Mouse (Mus musculus): Measurements from ENCODE around the gene Phf19.

Gene Phf19

DNA sequence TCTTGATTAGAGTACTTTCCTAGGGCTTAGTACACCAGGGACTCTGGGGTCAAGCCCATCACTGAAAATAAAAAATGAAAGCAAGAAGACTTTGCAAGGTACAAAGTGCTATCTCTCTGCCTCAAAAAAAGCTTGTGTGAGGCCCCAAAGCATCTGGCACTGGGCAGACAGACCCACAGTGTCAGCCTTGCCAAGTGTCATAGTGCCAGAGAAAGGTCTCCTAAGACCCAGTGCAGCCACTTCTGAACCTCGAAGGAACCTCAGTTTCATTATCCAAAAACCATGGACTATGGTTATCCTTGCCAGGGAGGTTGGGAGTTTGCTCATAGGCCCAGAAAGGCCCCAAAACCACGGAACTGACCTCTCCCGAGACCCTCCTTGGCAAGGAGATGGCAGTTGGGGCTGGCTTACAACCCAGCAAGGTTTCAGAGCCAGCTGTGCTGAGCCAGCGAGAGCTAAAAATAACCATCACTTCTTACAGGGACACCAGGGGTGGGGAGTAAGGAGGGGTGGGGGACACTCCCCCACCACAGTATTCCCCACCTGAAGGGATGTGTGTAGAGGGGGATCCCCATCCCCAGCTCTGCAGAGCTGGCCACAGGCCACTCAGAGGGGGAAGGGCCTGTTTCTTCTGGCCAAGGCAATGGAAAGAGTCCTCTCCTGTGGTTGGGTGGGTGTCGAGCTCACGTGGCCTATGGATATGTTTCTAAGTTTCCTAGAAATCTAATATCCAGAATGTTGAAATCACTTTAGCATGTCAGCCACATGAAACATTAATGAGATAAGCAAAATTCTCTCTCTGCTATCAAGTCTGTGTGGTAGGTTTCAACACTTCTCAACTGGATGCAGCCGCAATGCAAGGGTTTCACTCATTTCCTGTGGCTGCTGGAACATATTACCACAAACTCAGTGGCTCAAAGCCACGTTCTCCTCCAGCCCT, 24.7 kb upstream of the Phf19 start:
- no peak for DNase-seq (ENCODE audit: low spot score)

DNA sequence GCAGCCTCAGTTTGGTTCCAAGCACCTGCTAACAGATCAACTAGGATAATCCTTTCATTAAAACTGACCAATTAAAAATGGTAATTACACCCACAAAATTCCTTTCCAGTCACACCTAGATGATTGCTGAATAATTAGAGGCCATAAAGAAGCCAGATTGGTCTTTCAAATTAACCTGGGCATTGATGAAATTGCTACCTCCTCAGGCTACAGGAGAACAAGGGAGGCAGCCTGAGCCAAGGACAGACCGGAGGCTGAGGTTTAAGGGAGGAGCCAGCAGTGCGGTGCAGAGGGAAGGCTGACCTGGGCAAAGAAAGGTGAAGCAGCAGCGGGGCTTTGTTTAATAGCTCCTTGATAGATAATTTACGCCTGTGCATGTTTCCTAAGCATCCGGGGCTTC, 23.6 kb upstream of the Phf19 start:
- DNase-seq (ENCODE audit: low spot score) = no peak

DNA sequence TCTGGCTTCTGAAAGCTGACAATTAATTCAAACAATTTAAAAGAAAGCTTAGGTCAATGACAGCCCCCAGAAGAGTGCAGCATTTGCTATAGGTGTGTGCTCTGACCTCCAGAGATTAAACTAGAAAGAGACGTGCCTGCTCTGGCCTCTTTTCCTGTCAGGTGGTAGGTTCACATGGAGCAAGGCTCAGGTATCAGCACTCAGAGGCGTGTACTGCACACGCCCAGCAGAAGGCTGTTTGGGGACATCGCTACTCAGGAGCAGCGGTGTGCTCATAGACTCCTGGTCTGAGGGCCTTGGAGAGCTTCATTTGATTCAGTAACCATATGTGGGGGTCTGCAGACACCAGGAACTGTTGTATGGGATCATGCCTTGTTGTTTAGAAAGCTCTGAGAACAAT, 13.5 kb upstream of the Phf19 start:
- no peak for DNase-seq (ENCODE audit: low spot score)

DNA sequence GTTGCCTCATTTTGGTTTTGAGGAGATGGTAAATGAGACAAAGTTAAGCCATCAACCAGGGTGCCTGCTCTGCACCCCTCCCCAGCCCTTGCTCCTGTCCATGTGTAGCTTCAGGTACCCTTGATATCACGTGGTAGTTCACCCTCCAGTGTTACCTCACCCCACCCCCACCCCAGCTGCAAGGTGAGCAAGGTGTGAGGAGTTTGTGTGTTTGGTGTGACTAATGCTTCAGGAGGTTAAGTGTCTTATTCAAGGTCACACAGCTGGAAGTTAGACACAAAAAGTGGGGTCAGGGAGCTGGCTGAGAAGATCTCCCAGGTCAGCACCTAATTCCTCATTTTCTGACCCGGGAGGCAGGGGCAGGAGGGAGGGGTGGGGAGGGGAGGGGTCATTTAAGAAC, 8.9 kb upstream of the Phf19 start:
- no peak for DNase-seq (ENCODE audit: low spot score)

DNA sequence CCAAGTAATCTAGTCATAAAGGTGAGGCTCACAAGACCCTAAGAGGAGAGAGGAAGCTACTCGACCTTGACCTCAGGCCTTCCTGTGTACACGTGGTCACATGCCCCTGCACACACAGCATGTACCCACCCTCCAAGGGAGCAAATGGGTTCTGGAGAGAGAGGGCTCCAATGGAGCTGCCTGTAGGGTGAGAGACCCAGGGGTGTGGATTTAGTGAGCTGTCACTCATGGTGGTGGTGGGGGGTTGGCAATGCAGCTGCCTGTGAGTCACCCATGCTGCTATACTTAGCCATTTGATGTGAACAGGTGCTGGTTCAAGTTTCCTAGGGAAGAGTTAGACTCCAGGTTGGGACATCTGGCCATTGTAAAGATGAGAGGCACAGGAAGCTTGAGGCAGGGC, 6.3 kb upstream of the Phf19 start:
- no peak for DNase-seq (ENCODE audit: low spot score)

DNA sequence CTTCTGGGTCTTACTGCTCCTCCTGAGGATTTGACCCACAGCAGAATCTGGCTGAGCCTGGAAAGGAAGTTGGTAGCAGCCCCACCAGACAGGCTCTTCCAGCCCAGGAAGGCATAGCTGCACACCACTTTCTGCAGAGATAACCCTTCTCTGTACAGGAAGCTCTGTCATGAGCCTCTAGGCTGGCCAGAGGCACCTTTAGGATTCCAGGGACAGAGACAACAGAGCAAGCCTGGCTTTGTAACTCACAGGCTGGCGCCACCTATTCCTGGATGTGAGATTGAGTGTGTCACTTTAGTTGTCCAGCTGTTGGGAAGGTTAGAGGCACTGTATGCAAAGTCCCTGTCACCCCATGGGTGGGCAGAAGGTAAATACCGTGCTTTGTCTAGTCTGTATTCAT, 1.3 kb upstream of the Phf19 start:
- DNase-seq (ENCODE audit: low spot score) = no peak

DNA sequence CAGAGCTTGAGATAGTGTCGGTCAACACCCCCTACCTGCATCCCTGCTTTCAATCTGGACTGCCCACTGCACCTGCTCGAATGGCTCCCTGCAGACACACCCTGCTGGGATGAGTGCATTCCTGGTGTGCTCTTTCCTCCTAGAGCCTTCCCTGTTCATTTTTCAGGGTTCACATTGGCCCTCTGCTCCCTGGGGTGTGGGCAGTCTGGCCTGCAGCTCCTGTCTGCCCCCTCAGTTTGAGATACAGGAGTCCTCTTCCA, 927 bp upstream of the Phf19 start:
- no peak for DNase-seq (ENCODE audit: low spot score)

DNA sequence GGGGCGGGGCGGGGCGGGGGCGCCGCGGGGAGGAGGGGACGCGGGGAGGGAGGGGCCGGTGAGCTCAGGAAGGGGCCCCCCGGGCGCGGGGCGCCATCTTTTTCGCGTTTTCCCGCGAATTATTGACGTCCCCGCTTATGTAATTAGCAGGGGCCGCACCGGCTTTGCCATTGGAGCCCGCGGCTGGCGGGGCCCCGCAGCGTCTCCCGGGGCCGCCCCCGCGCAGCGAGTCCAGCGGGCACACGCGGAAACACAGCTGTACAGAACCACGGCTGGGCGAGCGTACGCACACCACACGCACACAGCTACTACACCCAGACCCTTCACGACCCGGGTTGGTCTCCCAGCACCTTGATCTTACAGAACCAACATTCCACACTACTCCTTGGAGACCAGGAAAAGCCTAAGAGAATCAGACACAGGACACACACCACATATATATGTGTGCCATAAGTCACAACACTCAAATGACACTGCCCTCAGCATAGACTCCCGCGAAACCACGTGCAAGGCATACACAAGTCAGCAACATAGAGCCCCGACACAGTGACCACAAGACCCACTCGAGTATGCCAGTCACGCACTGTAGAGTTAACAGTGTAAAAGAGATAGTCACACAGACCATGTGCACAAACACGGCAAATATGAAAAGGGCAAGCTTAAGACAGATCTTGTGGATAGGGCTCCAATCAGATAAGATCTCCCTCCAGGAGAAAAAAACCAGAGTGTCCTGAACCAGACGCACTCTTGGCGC, 420 bp upstream of the Phf19 start:
- DNase-seq (ENCODE audit: low spot score) = peak; percentile 44

DNA sequence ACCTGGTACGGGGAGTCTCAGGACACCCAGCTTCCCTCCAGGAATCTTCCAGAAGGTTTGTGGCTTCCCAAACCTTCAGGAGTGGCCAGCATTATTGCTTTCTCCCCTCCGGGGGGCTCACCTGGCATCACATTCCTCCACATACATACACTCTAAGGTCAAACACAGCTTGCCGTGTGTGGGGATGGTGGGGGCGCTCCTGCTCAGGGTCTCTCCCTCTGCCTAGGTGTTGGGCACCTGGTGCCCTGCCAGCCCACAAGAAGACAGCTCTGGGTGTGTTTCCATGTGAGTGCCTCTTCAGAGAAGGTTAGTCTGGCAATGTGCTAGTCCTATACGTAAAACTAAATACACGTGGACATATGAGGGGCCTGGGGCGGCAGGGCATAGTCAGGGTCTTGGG, 1.2 kb downstream of the Phf19 start:
- DNase-seq (ENCODE audit: low spot score) = no peak

DNA sequence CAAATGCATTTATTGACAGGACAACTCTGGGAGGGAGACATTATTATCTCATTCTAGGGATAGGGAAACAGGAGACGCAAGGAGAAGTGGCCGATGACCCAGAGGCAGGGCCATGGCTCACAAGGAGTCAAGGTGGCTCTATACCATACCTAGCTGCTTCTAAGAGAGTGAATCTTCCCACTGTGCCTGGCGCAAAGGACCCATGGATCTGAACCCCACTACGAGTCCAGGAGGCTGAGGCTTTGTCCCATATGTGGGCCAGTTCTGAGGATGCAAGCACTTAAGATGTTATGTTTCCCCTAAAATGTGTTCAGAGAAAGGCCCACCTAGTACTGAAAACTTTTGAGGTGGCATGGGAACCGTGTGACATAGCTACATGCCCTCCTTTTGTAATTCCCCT, 2.0 kb downstream of the Phf19 start:
- no peak for DNase-seq (ENCODE audit: low spot score)

DNA sequence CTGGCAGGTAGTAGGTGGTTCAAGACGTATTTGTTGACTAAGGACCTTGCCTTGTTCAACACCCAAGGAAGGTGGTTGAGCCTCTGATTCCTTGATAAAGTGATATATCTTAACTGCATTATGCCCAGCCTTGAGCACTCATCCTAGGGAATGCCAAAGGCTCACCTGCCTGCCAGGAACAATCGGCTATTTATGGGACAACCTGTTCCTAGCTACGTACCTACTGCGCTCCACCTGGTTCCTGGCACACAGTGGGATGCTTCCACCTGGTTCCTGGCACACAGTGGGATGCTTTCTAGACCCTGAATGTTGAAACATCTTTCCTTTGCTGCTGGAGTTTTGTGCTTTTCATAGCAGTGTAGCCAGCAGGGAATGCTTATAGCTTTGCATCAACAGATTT, 4.1 kb downstream of the Phf19 start:
- no peak for DNase-seq (ENCODE audit: low spot score)

DNA sequence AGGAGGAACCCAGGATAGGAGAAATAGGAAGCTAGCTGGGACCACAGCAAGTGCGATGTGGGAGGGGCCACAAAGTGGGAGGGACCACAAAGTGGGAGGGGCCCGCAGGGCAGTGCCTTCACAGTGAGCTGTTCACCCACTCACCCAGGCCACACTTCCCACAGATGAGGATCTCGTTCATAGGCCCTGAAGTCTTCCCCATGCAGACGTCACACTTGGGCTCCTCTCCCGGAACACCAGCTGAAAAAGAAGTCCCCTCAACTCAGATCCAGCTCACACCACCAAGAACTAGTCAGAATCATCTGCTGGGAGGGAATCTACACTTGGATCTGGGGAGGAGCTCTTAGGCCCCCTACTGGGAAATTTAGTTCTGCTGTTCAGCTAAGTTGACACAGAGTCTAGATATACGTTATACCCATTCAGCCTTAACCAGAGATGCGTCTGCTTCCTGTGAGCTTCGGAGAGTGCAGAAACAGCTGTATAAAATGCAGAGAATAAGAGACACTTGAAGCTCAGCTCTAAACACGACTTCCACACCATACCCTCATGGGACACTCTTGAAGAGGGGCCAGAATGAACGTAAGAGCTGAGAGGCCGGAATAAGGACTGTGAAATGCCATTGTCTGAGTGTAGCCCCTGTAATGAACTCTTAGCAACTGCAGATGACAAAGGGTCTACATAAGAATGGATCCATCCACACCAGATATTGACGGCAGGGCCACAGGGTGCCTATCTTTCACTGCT, 6.8 kb downstream of the Phf19 start:
- DNase-seq (ENCODE audit: low spot score) = peak; percentile 76

DNA sequence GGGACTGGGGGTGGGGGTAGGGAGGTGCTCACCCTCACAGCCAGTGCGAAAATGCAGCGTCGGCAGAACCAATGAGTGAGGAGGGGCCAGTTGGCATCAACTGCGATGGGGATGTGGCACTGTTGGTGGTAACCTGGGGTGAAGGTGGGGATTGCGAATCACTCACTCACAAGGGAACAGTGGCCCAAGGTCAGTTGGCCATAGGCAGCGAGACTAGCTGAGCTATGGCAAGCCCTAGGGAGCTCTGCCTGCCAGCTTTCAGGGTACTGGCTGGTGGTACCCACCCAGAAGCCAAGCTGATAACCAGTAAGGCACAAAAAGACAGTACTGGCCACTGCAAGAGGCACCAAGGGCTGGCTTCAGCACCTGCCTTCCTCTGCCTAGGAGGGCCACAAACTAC, 7.4 kb downstream of the Phf19 start:
- no peak for DNase-seq (ENCODE audit: low spot score)

DNA sequence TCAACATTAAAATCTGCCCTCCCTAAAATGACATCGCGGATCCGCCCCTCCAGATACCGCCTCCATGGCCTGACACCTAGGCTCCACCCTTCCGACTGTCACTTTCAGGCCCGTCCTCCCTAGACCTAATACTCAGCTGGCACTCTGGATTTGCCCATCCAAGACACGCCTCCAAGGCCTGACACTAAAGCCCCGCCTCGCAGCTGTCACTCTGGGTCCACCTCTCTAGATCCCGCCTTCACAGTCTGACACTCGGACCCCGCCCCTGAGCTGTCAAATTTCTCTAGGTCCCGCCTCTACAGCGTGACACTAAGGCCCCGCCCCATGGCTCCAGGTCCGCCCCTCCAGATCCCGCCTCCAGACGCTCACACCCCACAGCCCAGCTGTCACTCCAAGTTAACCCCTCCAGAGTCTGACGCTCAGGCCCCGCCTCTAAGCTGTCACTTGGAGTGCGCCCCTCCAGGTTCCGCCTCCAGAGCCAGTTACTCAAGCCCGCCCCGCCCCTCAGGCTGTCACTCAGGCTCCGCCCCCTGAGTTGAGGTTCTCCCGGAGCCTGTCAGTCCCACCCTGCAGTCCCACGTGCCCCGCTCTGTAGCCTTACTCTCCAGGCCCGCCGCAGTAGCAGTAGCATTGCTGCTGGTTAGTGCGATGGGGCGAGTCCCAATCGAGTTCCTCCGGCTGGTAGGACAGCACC, 8.8 kb downstream of the Phf19 start:
- DNase-seq (ENCODE audit: low spot score) = peak; percentile 99

DNA sequence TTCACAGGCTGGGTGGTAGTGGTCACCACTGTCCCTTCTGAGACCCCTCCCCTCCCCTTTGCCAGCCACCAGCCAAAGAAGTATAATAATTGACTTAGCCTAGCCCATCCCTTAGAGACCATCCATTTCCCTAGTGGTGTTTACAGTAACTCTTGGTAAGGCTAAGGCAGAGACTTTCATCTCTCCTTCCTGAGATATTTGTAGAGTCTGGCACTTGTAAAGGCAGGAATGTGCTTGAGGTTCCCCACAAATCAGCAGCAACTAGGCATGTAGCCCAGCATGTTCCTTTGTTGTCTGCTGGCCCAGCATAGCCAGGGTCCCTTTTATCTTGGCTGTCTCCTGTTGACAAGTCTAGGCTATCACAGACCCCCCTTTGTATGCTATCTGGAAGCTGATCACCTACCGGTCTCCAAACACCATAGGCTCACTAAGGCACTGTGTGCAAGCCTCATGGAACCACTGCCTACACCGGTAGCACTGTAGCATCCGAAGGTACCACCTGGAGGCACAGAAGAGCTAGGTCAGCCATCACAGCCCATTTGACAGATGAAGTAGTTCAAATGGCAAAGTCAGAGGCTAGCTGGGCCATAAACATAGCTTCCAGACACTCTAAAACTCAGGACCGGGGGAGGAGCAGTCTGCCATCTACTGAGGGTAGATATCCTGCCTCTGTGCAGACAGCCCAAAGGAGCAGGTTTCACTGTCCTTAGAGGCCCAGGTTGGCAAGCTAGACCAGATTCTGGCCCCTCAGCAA, 10.0 kb downstream of the Phf19 start:
- no peak for DNase-seq (ENCODE audit: low spot score)

DNA sequence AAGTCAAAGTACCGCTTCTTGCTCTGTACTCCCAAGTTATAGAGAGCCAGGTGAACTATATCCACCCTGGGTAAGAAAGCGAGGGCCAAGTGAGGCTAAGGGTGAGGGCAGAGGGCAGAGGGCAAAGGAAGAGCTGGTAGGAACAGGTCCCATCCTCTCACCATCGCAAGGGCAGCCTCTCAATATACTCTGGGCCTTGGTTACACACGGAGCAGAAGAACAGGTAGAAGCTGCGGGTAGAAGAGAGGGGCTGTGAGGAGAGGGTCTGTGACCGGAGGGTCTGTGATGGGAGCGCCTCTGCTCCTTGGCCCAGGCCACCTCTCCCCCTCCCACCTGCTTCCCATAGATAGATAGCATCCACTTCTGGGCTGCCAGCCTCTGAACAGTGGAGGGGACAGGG, 10.6 kb downstream of the Phf19 start:
- no peak for DNase-seq (ENCODE audit: low spot score)

DNA sequence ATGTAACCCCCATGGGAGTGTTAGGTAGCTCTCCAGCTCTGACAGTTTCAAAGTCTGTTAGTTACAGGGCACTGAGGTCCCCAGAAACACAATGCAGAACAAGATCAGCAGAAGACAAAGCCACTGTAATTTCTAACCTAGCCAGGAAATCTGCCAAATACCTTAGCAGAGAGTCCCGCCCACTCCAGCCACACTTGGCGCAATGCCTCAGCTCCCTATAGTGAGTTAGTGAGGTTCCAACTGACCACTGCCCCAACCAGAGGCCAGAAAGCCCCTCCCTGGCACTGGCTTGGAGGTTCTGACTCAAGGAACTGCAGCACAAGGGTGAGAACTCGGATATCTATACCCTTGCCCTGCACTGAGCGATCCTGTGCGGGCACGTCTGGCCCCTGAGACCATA, 11.1 kb downstream of the Phf19 start:
- no peak for DNase-seq (ENCODE audit: low spot score)

DNA sequence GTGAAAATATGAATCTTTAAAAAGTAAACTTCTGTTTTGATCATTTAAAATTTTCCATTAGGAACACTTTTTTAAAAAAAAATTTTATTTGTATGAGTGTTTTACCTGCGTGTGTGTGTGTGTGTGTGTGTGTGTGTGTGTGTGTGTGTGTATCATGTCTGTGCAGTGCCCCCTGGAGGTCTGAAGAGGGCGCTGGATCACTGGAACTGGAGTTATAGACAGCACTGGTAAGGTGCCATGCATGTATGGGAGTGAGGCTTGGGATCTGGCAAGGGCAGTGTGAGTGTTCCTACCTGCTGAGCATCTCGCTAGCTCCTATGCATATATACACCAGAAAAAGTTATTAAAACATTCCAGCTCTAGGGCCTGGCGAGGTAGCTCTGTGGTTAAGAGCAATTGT, 12.1 kb downstream of the Phf19 start:
- DNase-seq (ENCODE audit: low spot score) = no peak

DNA sequence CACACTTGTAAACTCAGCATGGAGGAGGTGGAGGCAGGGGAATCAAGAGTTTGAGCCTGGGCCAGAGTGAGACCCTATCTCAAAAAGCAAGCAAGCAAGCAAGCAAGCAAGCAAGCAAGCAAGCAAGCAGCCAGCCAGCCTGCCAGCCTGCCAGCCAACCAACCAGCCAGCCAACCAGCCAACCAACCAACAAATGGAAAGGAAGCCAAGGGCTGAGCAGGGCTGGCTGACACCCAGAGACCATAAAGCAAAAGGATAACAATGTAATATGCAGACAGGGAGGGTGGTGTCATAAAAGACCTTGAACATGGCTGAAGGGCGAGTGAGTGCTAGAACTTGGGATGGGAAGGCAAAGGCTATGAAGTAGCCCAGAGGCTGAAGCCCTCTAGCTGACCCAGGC, 13.4 kb downstream of the Phf19 start:
- no peak for DNase-seq (ENCODE audit: low spot score)

DNA sequence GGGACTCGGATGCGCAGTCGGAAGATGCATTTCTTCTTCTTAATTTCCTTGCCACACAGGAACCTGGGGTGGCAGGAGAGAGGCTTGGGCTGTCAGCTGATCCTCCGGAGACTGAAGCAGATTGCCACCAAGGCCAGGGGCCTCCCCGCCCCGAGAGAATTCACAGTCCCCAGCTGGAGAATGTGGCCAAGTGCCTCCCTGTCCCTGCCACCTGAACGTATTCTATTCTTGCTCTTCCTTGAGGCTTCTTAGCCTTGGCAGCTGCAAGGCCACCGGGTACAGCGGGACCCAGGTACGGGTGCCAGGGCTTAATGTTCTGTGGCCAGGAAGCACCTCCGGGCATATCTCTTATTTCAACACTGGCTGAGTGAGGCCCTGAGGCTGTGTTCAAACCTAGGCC, 14.1 kb downstream of the Phf19 start:
- DNase-seq (ENCODE audit: low spot score) = no peak

DNA sequence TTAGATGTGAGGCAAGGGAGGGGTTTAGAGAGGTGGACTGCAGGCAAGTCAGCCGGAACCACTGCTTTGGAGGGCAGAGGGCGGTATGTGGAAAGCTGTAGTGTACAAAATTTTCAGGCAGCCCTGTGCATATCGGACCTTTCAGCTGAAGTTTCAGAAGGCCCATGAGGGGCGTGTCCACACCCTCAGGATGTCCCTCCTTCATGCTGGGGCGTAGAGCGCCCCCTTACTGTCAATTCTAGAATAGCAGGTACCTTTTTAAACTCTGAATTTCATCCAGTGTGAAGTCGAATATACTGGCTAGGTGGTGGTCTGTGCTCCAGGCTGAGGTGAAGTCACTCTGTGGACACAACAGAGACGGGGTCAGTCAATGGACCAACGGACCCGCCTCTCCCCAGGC, 16.0 kb downstream of the Phf19 start:
- DNase-seq (ENCODE audit: low spot score) = peak; percentile 63
